Mouse (Mus musculus) thymus, adult 2 months (tissue): Measurements from ENCODE around the gene Kctd5. TPM values are rescaled to one million over a fixed set of nuclear protein-coding genes. Genes with fewer than 3 reads are reported as not detected.

ENCODE experiments used
- DNase-seq: peaks from one replicate; pipeline ENCODE4 v3.0.0; 2021
- H3K27ac ChIP-seq: fragments of 200-500 bp; 2 replicates; pipeline ENCODE4 v1.5.1; 2012; ENCODE audit warnings: low read length, control low read depth; ENCODE audit not compliant: control insufficient read depth, insufficient read depth
- H3K27me3 ChIP-seq: fragments of 200-500 bp; 2 replicates; pipeline ENCODE4 v1.6.1; 2012; ENCODE audit warnings: mild to moderate bottlenecking, low read length, moderate library complexity, mixed read lengths; ENCODE audit not compliant: control insufficient read depth, insufficient read depth
- H3K36me3 ChIP-seq: fragments of 200-500 bp; 2 replicates; pipeline ENCODE4 v1.6.1; 2012; ENCODE audit warnings: mild to moderate bottlenecking, low read length, moderate library complexity; ENCODE audit not compliant: control insufficient read depth, insufficient read depth
- H3K4me1 ChIP-seq: fragments of 200-500 bp; replicated peaks from 2 replicates; pipeline ENCODE4 v1.6.1; 2012; ENCODE audit warnings: low read length; ENCODE audit not compliant: control insufficient read depth, insufficient read depth
- H3K4me3 ChIP-seq: fragments of 200-500 bp; 2 replicates; pipeline ENCODE4 v1.5.1; 2012; ENCODE audit warnings: mild to moderate bottlenecking, low read length, control low read depth, moderate library complexity; ENCODE audit not compliant: control insufficient read depth, insufficient read depth
- CTCF ChIP-seq: fragments of 200-500 bp; IDR thresholded peaks from 2 replicates; pipeline ENCODE4 v1.5.1; 2012; ENCODE audit warnings: mild to moderate bottlenecking, control low read depth, low read length, moderate library complexity, borderline replicate concordance; ENCODE audit not compliant: control insufficient read depth, poor library complexity, insufficient read depth; ENCODE audit errors: extremely low read depth
- POLR2A ChIP-seq: fragments of 200-500 bp; IDR thresholded peaks from 2 replicates; pipeline ENCODE4 v1.6.1; 2012; ENCODE audit warnings: mild to moderate bottlenecking, low read length, control low read depth, moderate library complexity; ENCODE audit not compliant: control insufficient read depth, poor library complexity, insufficient read depth; ENCODE audit errors: extremely low read depth
- WGBS: fragments of 180-500 bp; shearing (Covaris S2); methylation state at CpG from one replicate; pipeline ENCODE4 v1.1.7; 2018; 5-methylcytosine and 5-hydroxymethylcytosine counted together
- polyA plus RNA-seq: library from polyadenylated mRNA; depleted of rRNA; stranded (reverse); fragments of >200 nt; gene quantifications from 2 replicates; pipeline ENCODE4 v1.2.3, GENCODE M21; 2012

The Kctd5 gene
- polyA plus RNA-seq, 1 experiment = 38.9 TPM

DNA sequence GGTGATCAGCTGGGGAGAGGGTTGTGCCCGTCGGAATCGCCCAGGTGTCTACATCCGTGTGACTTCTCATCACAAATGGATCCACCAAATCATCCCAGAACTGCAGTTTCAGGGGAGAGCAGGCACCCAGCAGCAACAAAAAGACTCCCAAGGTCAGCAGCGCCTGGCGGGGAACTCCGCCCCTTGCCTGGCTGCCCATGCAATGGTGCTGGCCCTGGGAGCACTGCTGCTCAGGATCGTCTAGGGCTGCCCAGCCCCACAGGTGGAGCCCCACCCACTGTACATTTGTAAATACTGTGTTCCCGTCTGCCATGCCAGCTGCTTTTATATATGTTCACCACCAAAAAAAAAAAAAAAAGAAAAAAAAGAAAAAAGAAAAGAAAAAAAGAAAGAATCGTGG, 27.7 kb downstream of the Kctd5 start:
- Histone ChIP-seq H3K4me1 (no peaks in the 10 kb centered on the region), H3K27me3 (no peaks in the 10 kb centered on the region), H3K27ac (no peak overlapping the region), H3K36me3 (no peaks in the 10 kb centered on the region), H3K4me3 (no peak overlapping the region)
- no peak for DNase-seq
- TF ChIP-seq CTCF = no peak
- no peak for TF ChIP-seq POLR2A
- 86% methylated on average over 10 of the region's 10 CpGs for WGBS

DNA sequence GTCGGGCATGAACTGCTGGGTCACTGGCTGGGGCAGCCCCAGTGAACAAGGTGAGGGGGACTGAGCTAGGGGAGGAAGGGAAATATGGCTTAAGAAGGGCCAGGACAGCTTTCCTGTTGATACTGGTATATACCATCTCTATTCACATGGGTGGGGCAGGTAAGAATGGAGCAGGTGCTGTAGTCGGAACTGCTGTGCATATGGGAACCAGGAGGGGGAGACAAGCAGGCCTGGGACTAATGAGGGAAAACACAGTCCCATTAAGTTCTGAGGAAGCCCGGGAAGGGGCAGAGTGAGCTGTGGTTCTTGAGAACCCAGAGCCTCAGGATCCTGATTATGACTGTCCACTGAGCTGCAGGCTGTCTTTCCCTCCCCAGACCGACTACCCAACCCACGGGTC, 28.8 kb downstream of the Kctd5 start:
- Histone ChIP-seq H3K36me3 (no peaks in the 10 kb centered on the region), H3K27me3 (no peaks in the 10 kb centered on the region), H3K27ac (no peak overlapping the region), H3K4me3 (no peak overlapping the region), H3K4me1 (no peaks in the 10 kb centered on the region)
- TF ChIP-seq POLR2A = no peak
- TF ChIP-seq CTCF = no peak
- DNase-seq = no peak
- 58% methylated on average over 5 of the region's 5 CpGs for WGBS

GRCm38 (mm10) chr17:24037844-24038243, 35.4 kb downstream of the Kctd5 start, which contains the start of gene Prss27:
Prss27 (plus strand) TSS chr17:24038144.
- WGBS = 63% methylated on average over 4 of the region's 4 CpGs
- no peaks in the 10 kb centered on the region for H3K27me3 ChIP-seq
- TF ChIP-seq POLR2A = no peak
- no peak for TF ChIP-seq CTCF
- no peaks in the 10 kb centered on the region for H3K4me1 ChIP-seq
- no peak within 1 kb of the TSS for H3K4me3 ChIP-seq
- no peak for DNase-seq
- H3K36me3 ChIP-seq = no peaks in the 10 kb centered on the region
- H3K27ac ChIP-seq = no peak within 1 kb of the TSS

DNA sequence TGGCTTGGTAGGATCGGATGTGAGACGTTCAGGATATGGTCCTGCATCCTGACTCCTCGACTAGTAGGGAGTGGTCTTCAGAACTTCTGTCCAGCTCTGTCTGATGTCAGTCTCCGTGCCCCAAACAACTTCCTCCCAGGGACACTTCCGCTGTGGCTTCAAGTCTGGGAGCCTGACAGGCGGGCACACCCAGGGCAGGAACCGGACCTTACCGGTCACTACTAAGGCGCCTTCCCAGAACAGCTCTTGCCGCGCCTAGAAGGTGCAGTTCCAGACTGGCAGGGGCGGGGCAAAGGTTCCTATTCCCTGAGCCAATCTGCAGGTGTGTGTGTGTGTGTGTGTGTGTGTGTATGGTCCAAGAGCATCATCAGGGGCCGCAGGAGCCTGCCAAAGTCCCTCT, 35.9 kb downstream of the Kctd5 start:
- TF ChIP-seq POLR2A = no peak
- TF ChIP-seq CTCF = no peak
- whole genome bisulfite sequencing = 57% methylated on average over 13 of the region's 13 CpGs
- no peaks in the 10 kb centered on the region for H3K27me3 ChIP-seq
- DNase-seq = no peak
- H3K27ac ChIP-seq = no peak overlapping the region
- H3K4me3 ChIP-seq = no peak overlapping the region
- H3K36me3 ChIP-seq = no peaks in the 10 kb centered on the region
- no peaks in the 10 kb centered on the region for H3K4me1 ChIP-seq

GRCm38 (mm10) chr17:24036954-24037353, 36.3 kb downstream of the Kctd5 start:
- H3K4me1 ChIP-seq = no peaks in the 10 kb centered on the region
- no peak overlapping the region for H3K27ac ChIP-seq
- H3K36me3 ChIP-seq = no peaks in the 10 kb centered on the region
- no peaks in the 10 kb centered on the region for H3K27me3 ChIP-seq
- no peak for DNase-seq
- no peak overlapping the region for H3K4me3 ChIP-seq
- 68% methylated on average over 6 of the region's 6 CpGs for WGBS
- no peak for TF ChIP-seq CTCF
- TF ChIP-seq POLR2A = no peak

DNA sequence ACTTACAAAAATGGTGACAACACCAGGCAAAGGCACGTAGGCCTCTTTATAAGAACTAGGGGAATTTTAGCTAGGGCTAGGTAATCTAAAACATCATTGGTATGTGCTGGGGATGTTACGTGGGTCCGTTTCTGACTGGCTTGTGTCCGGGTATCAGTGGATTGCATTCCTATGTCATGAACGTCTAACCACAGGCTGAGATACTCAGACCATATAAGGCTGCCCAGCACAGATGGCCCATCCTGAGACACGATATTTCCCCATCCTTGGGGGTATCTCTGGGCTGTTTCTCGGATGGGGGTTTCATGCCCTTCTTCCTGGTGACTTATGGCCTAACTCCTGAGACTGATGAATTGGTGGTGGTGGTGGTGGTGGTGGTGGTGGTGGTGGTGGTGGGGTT, 38.2 kb downstream of the Kctd5 start:
- no peaks in the 10 kb centered on the region for H3K27me3 ChIP-seq
- no peak overlapping the region for H3K4me3 ChIP-seq
- no peaks in the 10 kb centered on the region for H3K36me3 ChIP-seq
- TF ChIP-seq POLR2A (no peak), CTCF (no peak)
- no peaks in the 10 kb centered on the region for H3K4me1 ChIP-seq
- WGBS = 86% methylated on average over 7 of the region's 7 CpGs
- DNase-seq = no peak
- no peak overlapping the region for H3K27ac ChIP-seq

DNA sequence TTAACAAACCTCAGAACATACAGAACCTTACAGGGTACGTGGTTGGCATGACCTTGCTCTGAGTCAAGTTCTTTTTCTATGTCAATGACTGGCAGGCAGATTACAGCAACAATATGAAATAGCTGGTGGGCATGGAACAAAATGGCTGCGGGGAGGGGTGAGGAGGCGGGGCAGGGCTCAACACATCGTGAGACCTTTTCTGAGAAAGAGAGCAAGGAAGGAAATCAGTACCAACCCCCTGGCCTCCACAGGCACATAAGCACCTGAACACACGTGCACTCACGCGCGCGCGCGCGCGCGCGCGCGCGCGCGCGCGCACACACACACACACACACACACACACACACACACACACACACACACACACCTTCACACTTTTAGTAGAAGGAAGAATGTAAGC, 42.7 kb downstream of the Kctd5 start:
- H3K4me1 ChIP-seq = no peaks in the 10 kb centered on the region
- TF ChIP-seq POLR2A = no peak
- TF ChIP-seq CTCF = no peak
- 60% methylated on average over 10 of the region's 22 CpGs for WGBS
- H3K27ac ChIP-seq = no peak overlapping the region
- no peaks in the 10 kb centered on the region for H3K27me3 ChIP-seq
- DNase-seq = no peak
- no peak overlapping the region for H3K4me3 ChIP-seq
- no peaks in the 10 kb centered on the region for H3K36me3 ChIP-seq
